Mouse (Mus musculus) brown adipose tissue, adult 24 weeks (tissue): ENCODE results near the gene Ptprm. TPM values are rescaled to one million over a fixed set of nuclear protein-coding genes. Genes with fewer than 3 reads are reported as not detected.

ENCODE experiments used
- H3K27ac ChIP-seq: fragments of 200-500 bp; replicated peaks from 2 replicates; pipeline ENCODE4 v1.5.1; 2012; ENCODE audit warnings: low read depth, mild to moderate bottlenecking, low read length
- H3K4me1 ChIP-seq: fragments of 200-500 bp; 2 replicates; pipeline ENCODE4 v1.6.1; 2012; ENCODE audit warnings: low read length, mixed read lengths; ENCODE audit not compliant: control insufficient read depth, insufficient read depth, insufficient read length
- H3K4me3 ChIP-seq: fragments of 200-500 bp; 2 replicates; pipeline ENCODE4 v1.5.1; 2012; ENCODE audit warnings: low read depth, mild to moderate bottlenecking, low read length, moderate library complexity; ENCODE audit not compliant: insufficient read depth
- polyA plus RNA-seq: library from polyadenylated mRNA; stranded (reverse); fragments of >200 nt; gene quantifications from 2 replicates; pipeline ENCODE4 v1.2.4, GENCODE M21; 2012; ENCODE audit not compliant: missing spikeins, insufficient read depth, insufficient read length

The Ptprm gene
- polyA plus RNA-seq, 1 experiment: 23.5 TPM

DNA sequence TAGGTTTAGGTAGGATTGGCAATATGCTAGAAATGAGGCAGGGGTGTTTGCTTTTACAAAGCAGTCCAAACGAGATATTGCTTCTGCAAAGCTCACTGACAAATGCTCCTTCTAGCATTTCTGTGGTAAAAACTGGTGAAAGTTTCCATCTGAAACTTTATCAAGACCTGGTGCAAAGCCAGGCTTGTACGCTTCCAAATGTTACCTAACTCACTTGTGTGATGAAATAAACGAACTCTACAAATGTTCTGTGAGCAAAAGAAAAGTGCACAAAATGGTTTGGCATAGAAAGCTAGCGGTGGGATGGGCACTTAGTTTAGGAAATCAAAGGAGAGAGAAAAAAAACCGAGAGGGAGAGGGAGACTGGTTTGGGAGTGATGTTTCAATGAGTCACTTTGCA, 544.5 kb downstream of the Ptprm start:
- H3K4me3 ChIP-seq: no peak overlapping the region
- H3K4me1 ChIP-seq: peaks cover 3% of the 10 kb centered on the region; the same call in 1 of the 2 replicates
- H3K27ac ChIP-seq: no peak overlapping the region

DNA sequence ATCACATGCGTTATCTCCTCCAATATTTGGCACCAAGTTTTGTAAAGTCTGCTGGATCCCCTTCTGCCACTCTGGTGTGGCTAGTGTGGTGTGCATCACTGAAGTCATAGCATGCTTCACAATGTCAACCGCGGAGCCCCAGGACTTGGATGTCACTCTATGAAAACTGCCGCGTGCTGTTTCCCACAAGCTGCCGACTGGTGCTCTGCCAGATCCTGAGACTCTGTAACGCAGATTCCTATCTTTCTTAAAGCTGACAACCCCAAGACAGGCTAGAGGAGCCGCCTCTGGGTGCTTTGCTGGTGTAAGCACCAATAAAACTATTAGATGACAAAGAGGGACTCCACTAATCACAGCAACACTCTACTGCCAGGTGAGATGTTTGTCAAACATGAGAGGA, 546.1 kb downstream of the Ptprm start:
- Histone ChIP-seq H3K27ac (no peak overlapping the region), H3K4me1 (peaks cover 3% of the 10 kb centered on the region; the same call in 1 of the 2 replicates), H3K4me3 (no peak overlapping the region)

DNA sequence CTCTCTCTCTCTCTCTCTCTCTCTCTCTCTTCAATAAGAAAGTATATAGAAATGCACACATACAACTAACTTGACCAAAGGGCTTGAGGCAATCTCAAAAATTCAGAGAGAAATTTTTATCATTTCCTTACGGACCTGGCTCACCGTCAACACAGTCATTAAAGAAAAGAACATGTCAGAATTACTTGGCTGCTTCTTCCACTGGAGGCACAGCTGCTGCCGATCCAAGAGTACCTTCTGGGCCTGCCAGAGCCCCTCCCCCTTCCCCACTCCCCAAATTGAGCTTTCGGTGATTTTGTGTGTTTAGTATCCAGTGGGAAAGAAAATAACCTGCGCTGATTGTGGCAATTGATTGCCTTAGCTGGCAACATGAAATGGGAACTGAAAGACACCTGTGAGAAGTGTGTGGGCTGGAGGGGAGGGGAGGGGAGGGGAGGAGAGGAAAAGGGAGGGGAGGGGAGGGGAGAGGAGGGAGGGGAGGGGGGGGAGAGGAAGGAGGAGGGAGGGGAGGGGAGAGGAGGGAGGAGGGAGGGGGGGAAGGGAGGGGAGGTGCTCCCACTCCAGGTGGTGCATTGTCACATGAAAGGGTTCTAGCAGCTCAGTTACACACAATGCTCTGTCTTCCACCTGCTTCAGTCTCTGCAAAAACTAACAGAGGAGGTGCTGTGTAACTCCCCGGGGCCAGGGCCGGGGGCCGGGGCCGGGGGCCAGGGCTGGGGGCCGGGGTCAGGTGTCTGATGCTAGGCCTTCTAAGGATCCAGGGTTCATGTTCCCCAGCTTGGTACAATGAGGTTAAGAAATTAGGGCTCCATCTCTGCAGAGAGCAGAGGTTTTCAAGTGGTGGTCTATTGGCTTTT, 552.2 kb downstream of the Ptprm start:
- Histone ChIP-seq H3K27ac (no peak overlapping the region), H3K4me1 (0 out of 2 replicates have a peak, but pooled peaks cover 2% of the 10 kb centered on the region), H3K4me3 (no peak overlapping the region)

DNA sequence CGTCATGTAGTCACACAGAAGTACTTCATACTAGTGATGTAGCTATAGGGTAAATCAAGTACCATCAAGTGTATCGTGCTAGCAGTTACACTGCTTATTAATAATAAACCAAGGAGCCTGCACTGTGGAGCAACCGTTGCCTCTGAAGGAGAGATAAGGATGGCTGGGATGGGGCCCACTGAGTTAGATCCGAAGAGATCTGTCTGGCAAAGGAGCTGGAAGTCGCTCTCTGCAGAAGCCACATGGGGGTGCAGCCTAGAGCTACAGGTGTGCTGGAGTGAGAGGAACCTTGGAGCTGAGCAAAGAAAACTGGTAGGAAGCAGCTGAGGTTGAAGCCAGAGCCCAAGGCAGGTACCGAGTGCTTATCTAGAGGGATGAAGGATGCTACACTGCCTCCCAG, 554.0 kb downstream of the Ptprm start:
- Histone ChIP-seq H3K4me3 (no peak overlapping the region), H3K27ac (no peak overlapping the region), H3K4me1 (0 out of 2 replicates have a peak, but pooled peaks cover 2% of the 10 kb centered on the region)

DNA sequence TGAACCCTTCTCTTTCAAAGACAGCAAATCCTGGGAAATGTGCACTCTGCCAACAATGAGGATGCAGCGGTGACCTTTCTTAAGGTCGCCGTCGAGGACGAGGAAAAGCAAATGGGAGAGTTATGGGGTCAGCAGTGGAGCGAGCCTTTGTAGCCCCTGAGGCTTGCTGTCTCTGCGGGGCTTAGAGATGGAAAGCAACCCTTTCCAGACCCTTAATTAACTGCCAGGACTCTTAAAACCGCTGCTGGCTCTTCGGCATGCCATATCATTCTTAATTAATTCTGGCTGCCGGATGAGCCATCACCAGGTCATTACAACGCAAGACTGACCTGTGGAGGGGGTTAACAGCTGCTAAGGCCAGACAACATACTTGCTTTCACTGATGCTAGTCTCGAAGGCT, 568.1 kb downstream of the Ptprm start:
- no peak overlapping the region for H3K27ac ChIP-seq

DNA sequence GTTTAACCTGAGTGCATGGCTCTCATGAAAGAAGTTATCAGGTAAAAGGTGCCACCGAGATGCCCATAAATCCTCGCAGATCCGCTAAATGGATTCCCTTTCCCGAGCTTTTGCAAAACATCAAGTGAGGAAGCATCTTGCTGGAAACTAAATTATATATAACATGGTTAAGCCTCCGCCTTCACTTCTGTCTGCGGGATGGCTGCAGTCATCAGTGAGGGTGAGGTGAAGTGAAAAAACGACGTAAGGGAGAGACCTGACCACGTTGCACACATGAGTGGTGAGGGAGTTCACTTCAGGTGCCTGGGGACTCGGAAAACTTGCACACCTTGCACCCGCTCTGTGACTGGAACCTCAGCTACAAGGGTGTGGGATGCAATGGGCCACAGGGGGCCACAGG, 568.7 kb downstream of the Ptprm start:
- Histone ChIP-seq H3K4me1 (no peaks in the 10 kb centered on the region), H3K27ac (no peak overlapping the region), H3K4me3 (no peak overlapping the region)

More for the DNA sequence above, 568.1 kb downstream of the Ptprm start:
- Histone ChIP-seq H3K4me1 (no peaks in the 10 kb centered on the region), H3K4me3 (no peak overlapping the region)

DNA sequence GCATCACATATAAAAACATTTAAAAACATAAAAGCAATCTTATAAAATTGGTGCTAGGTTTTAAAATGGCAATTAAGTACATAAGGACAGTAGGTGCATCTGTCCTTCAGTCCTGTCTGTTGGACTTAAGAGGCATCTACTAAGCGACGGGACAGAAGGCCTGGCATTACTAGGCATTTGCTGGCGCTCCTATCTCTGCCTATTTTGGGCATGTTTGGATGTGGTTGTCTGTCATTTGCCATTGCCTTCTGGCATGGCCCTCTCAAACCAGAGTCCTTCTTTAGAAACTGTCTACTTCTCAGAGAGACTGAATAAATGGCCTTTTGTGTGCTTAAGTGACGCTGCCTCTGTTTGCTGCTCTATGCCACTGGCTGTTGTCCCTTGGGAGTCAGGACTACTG, 570.7 kb downstream of the Ptprm start:
- Histone ChIP-seq H3K27ac (no peak overlapping the region), H3K4me3 (no peak overlapping the region), H3K4me1 (no peaks in the 10 kb centered on the region)

DNA sequence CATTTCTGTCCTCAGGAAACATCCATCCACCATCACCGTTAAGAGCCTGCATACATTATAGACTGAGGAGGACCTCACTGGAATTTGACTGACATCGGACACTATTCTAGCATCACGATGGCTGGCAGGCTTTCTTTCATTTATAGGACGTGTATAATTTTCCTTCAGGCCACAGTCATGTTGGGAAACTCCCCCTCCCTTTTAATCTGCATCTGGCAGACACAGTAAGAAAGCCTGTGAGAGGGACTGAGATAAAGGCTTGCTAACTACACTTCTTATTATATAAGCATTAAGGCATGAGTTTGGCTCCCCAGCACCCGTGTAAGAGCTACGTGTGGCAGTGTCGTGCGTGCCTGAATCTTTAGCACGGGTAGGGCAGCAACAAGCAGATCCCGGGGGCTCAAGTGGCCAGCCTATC, 571.2 kb downstream of the Ptprm start:
- Histone ChIP-seq H3K4me3 (no peak overlapping the region), H3K27ac (no peak overlapping the region), H3K4me1 (no peaks in the 10 kb centered on the region)

DNA sequence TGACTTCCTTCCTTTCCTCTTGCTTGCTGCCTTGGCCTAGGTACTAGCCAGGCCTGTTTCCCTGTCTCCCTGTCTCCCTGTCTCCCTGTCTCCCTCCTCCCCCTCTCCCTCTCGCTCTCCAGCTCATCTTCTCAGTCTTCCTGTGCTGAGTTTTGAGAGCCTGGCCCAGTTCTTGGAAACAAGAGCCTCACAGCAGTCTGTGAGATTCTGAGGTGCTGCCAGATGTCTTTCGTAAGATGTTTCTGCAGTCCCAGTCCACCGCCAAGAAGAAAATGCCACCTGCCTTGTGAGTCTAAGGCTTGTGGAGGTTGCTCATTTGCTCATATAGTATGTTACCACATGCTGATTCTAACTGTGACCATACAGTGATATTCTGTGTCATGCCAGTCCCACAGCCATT, 572.3 kb downstream of the Ptprm start:
- Histone ChIP-seq H3K4me1 (no peaks in the 10 kb centered on the region), H3K4me3 (no peak overlapping the region), H3K27ac (no peak overlapping the region)

DNA sequence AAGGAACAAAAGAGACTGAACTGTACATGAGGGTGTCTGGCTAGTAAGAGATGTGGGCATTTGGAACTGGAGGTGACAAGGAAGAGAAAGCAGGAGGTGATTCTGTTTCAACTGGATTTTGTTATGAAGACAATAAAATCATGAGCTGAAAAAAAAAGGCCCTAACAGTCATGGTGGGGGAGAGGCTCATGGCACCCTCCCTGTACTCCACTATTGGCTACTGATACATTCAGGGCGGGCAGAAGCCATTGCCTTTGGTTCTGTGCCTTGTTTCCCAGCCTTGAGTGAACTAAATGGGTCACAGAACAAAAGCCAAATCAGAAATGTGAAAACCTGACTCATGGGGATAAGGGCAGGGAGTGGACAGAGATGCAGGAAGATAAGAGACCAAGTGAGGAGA, 575.2 kb downstream of the Ptprm start:
- no peak overlapping the region for H3K4me3 ChIP-seq
- H3K4me1 ChIP-seq: no peaks in the 10 kb centered on the region
- H3K27ac ChIP-seq: no peak overlapping the region

DNA sequence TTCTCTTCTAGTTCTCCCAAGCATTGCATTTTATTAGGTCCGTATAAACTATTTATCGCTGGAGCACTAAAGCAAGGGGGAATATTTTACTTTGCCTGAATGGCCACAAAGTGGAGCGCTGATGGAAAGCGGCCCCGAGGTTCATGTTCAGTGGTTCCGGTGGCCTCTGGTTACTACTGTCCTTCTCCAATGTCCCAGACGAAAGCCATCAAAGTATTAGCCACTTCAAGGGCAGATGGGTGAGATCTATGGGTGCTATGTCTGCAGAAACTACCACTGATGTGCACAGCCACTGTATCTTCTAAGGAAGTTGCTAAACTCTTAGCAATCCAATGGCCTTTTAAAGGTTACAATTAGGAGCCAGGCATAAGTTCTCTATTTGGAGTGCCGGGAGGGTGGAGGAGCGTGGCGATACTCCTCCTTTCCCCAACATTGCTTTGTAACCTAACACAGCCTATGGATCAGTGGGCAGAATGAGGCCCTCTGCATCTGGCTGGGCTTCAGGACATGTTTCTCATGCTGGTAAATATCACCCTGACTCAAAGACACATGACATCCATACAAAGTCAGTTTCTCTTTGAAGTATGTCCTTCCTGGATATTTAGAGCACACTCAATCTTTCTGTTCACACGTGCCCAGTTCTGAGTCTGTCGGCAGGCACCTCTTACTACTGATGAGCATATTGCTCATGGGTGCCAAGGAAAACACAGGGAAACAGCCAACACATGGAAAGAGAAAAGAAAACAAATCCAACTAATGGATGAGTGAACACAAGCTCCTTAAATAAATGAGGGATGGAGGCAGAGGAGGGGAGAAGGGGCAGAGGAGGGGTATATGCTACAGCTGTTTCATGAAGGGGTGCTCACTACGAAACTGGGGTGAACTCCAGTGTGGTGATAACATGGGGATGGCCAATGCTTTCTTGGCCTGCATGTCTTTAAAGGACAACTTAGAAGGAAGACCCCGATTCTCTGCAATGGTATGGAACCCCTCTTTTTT, 584.6 kb downstream of the Ptprm start:
- H3K27ac ChIP-seq: no peak overlapping the region
- no peak overlapping the region for H3K4me3 ChIP-seq

DNA sequence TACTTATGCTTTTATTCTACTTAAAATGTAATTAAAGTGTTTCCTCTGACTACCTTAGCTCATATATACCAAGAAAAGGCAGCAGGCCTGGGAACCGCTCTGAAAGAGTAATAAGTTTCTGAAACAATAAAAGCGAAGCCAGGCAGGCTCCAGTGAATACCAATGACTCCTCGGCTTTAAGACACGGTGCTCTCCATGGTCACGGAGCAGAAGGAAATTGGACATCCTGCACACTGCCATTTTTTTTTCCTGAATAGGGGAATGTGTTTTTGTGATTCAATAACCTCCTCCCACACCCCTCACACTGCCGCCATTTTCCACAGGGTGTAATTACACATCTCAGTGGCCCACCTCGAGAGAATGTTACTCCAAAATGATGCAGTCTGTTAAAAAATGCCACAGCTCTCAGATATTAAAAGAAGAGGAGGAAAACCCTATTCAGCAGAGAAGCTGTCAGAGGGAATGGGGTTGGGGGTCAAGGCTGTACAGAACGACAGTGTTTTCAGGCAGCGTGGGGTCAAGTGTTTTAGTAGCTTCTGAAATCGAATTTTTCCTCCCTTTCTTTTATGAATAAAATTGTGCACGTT, 585.5 kb downstream of the Ptprm start:
- H3K4me3 ChIP-seq: no peak overlapping the region
- no peaks in the 10 kb centered on the region; the same call in 1 of the 2 replicates for H3K4me1 ChIP-seq
- no peak overlapping the region for H3K27ac ChIP-seq

More for the DNA sequence above, 584.6 kb downstream of the Ptprm start:
- H3K4me1 ChIP-seq: no peaks in the 10 kb centered on the region; the same call in 1 of the 2 replicates

DNA sequence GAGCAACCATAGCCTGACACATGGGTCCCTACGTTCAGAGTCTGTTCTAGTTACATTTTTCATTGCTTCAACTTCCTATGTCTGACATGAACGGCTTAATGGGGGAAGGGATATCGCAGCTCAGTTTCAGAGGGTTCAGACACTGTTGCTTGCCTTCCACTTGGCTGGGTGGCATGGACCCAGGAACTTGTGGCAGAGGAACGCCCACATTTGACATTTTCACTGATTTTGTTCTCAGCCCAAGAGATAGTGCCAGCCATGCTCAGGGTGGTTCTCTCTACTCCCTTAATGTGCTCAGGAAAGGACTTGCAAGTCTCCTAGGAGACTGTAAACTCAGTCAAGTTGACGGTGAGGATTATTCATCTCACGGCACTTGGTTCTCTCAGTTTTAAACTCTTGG, 588.1 kb downstream of the Ptprm start:
- no peak overlapping the region for H3K4me3 ChIP-seq
- no peaks in the 10 kb centered on the region; the same call in 1 of the 2 replicates for H3K4me1 ChIP-seq
- H3K27ac ChIP-seq: no peak overlapping the region

DNA sequence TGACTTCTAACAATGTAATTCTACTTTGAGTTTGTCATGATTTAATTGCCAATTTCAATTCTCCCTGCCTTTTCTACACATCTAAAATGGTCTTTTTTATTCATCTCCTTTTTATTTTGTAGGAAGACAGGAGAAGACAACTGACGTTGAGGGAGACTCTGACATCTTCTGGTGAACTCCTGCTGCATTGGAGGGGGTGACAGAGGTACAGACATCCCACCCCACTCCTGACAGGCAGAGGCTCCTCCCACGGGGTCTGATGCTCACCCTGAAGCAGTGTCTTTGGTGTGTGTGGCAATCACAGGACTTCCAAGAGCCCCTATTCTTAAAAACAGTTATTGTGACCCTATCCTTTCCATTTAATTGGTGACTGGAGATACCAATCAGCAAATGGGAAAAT, 589.8 kb downstream of the Ptprm start:
- H3K4me3 ChIP-seq: no peak overlapping the region
- H3K4me1 ChIP-seq: no peaks in the 10 kb centered on the region; the same call in 1 of the 2 replicates
- H3K27ac ChIP-seq: no peak overlapping the region

DNA sequence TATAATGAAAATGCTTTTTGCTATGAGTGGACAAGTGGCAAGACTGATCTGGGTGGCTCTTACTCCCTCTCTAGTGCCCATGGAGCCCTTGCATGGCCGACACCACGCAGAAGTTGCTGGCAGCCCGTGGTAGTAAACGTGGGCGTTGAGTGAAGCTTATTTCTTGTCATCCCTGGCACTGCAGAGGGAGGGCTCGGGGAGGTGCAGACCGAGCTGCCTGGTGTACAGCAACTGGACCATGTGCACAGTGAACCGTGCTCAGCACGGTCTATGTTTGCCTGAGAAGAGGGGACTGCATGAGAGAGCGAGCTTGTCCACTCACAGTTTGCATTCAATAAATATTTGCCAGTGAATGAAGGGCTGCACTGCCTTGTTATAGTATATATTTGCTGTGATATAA, 591.5 kb downstream of the Ptprm start:
- H3K4me1 ChIP-seq: no peaks in the 10 kb centered on the region; the same call in 1 of the 2 replicates
- no peak overlapping the region for H3K4me3 ChIP-seq
- H3K27ac ChIP-seq: no peak overlapping the region
